Mouse (Mus musculus) mouse embryonic stem cell (cell line): Measurements from ENCODE around the gene Dnajb13.
"Not testable (repeated sequence)": the region's sequence is repeated elsewhere in the genome, so short reads cannot be mapped to it uniquely, and the experiment has no call there.

Source experiments
- in situ Hi-C, 2 experiments: fragments of 300-500 bp; cut with MboI; formaldehyde crosslinking; loops; 1 replicate in 1 of 2; 3 replicates in 1 of 2; pipeline ENCODE4 v1.14.3; 2019 to 2020; ENCODE audit warnings: low sequenced_read_pairs in 2 of 2, low pct_unique_long_range_greater_than_20kb in 1 of 2, mixed read lengths in 1 of 2; ENCODE audit not compliant: unreplicated experiment in 1 of 2

Gene Dnajb13

GRCm38 (mm10) chr7:100494415-100494831, 20.3 kb downstream of the Dnajb13 start:
- in situ Hi-C loops = no loop called here

- in situ Hi-C loops = no loop called here
Observed at GRCm38 (mm10) chr7:100493484-100494414, 21.0 kb downstream of the Dnajb13 start.

GRCm38 (mm10) chr7:100493117-100493483, 21.7 kb downstream of the Dnajb13 start, which contains the start of gene Ucp2:
Gene Ucp2, plus strand, starts transcription at chr7:100493337.
- in situ Hi-C loops = no loop called here

GRCm38 (mm10) chr7:100492391-100493116, 22.2 kb downstream of the Dnajb13 start:
- in situ Hi-C loops = no loop called here

- in situ Hi-C loops = no loop called here
Observed at GRCm38 (mm10) chr7:100488474-100489048, 26.2 kb downstream of the Dnajb13 start.

- in situ Hi-C loops = no loop called here
Observed at GRCm38 (mm10) chr7:100487301-100487700, 27.5 kb downstream of the Dnajb13 start.

GRCm38 (mm10) chr7:100484493-100484892, 30.3 kb downstream of the Dnajb13 start:
- in situ Hi-C loops = no loop called here

GRCm38 (mm10) chr7:100482046-100482445, 32.7 kb downstream of the Dnajb13 start:
- in situ Hi-C loops = not testable (repeated sequence)

GRCm38 (mm10) chr7:100480175-100480574, 34.6 kb downstream of the Dnajb13 start:
- in situ Hi-C loops = no loop called here

- in situ Hi-C loops = no loop called here
Observed at GRCm38 (mm10) chr7:100479823-100480164, 35.0 kb downstream of the Dnajb13 start.

- in situ Hi-C loops = no loop called here
Observed at GRCm38 (mm10) chr7:100479100-100479822, 35.5 kb downstream of the Dnajb13 start.

- in situ Hi-C loops = no loop called here
Observed at GRCm38 (mm10) chr7:100474680-100475079, 40.1 kb downstream of the Dnajb13 start.

- in situ Hi-C loops = no loop called here
Observed at GRCm38 (mm10) chr7:100473846-100474454, 40.8 kb downstream of the Dnajb13 start.

- in situ Hi-C loops = no loop called here
Observed at GRCm38 (mm10) chr7:100472777-100473176, 42.0 kb downstream of the Dnajb13 start, which contains the start of gene Ucp3. Gene Ucp3, plus strand, starts transcription at chr7:100472990.

- in situ Hi-C loops = no loop called here
Observed at GRCm38 (mm10) chr7:100471407-100471797, 43.4 kb downstream of the Dnajb13 start.

GRCm38 (mm10) chr7:100470796-100471406, 43.9 kb downstream of the Dnajb13 start:
- in situ Hi-C loops = no loop called here

GRCm38 (mm10) chr7:100469502-100469901, 45.3 kb downstream of the Dnajb13 start:
- in situ Hi-C loops = no loop called here

GRCm38 (mm10) chr7:100468761-100469160, 46.0 kb downstream of the Dnajb13 start:
- in situ Hi-C loops = no loop called here
